Mouse (Mus musculus): ENCODE data around the gene Upk3b.
"Not testable (repeated sequence)": the region's sequence is repeated elsewhere in the genome, so short reads cannot be mapped to it uniquely, and the experiment has no call there.

Upk3b gene

DNA sequence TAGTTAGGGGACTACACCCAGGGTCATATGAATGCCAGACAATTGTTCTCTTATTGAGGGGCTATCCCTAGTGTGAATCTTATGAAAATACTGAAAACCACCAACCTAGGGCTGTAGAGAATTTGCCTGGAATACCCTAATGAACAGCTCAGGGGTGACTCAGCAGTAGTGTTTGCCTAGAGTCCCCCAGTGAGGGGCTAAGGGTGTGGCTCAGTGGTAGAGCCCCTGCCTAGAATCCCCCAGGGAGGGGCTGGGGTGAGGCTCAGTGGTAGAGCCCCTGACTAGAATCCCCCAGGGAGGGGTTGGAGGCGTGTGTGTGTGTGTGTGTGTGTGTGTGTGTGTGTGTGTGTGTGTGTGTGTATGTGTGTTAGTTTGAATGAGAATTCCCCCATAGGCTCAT, 1.6 kb upstream of the Upk3b start:
- DNase-seq = no peak

GRCm38 (mm10) chr5:136040210-136040609, 1.9 kb downstream of the Upk3b start:
- DNase-seq = no peak

- no peak for DNase-seq
Measured at GRCm38 (mm10) chr5:136041260-136041659, 3.0 kb downstream of the Upk3b start.

DNA sequence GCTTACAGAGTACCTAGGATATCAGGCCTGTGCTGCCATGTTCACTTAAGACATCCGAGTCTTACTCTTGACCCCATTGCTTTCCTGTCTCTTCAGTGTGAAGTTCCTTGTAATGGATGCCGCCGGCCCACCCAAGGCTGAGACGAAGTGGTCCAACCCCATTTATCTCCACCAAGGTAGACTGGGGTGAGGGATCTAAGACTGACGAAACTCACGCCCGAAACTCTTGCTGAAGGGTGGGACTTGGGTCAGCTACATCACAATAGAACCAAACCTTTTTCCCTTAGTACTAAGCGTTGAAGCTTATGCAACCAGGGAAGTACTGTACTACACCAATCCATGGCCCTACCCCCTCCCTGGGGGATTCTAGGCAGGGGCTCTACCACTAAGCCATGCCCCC, 3.4 kb downstream of the Upk3b start:
- DNase-seq = no peak

GRCm38 (mm10) chr5:136044865-136045264, 6.6 kb downstream of the Upk3b start:
- DNase-seq = peak; percentile 35

DNA sequence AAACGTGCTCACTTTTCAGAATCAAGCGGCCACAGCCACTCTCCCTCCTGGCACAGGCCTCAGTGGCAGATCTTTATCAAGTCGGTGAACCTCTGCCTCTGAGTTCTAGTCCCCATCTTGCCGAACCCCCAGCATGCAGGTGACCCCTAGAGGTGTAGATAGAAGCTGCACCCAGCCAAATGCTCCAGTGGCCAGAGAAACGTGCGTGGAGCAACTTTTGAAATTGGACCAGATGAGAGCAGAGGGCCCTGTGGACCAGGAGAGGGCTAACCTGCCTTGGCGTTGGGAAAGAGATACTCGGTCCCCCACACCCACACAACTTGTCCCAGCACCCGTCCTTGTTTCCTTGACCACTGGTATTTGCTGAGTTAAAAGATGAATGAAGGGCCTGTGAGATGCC, 7.1 kb downstream of the Upk3b start:
- DNase-seq = peak; percentile 55

DNA sequence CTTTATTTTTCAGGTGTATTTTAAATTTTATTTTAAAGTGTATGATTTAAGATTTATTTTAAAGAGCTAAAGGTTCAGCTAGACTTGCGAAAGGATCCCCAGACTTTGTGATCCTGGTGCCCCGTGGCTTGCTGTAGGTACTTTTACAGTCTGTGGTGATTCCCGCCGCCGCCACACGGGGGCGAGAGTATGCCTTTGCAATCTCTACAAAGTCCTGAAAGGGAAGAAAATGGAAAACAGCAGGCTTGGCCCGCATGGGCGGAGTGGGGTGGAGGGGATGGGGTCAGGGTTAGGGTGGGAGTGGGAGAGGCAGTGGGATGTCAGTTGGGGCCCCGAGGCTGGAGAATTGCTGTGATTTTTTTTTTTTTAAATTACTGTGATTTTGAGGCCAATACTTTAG, 7.7 kb downstream of the Upk3b start:
- DNase-seq = peak; percentile 89

GRCm38 (mm10) chr5:136048541-136048940, 10.2 kb downstream of the Upk3b start:
- DNase-seq = not testable (repeated sequence)

DNA sequence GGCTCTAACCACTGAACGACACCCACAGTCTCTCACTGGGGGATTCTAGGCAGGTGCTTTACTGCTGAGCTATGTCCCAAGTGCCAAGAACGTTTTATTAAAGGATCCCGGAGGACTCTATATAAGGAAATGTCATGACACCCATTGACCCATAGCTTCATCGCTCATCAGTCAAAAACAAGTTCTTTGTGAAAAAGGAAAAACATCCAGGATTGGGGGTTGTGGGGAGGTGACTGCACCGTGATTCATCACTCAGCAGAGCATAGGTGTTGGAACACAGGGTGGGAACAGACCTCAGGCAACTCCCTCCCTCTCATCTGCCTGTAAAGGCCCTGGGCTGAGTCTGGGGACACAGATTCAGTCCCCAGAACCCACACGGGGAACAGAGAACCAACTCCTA, 11.6 kb downstream of the Upk3b start:
- no peak for DNase-seq

GRCm38 (mm10) chr5:136051231-136052085, 13.2 kb downstream of the Upk3b start:
- no peak for DNase-seq

- no peak for DNase-seq
Measured at GRCm38 (mm10) chr5:136052861-136053655, 14.8 kb downstream of the Upk3b start.

- DNase-seq = no peak
Measured at GRCm38 (mm10) chr5:136054301-136055077, 16.2 kb downstream of the Upk3b start, which contains the start of gene Upk3bl. TSS of gene Upk3bl (plus strand) at chr5:136054492.

- no peak for DNase-seq
Measured at GRCm38 (mm10) chr5:136056062-136056461, 17.8 kb downstream of the Upk3b start.

GRCm38 (mm10) chr5:136057085-136057484, 18.8 kb downstream of the Upk3b start:
- DNase-seq = no peak

DNA sequence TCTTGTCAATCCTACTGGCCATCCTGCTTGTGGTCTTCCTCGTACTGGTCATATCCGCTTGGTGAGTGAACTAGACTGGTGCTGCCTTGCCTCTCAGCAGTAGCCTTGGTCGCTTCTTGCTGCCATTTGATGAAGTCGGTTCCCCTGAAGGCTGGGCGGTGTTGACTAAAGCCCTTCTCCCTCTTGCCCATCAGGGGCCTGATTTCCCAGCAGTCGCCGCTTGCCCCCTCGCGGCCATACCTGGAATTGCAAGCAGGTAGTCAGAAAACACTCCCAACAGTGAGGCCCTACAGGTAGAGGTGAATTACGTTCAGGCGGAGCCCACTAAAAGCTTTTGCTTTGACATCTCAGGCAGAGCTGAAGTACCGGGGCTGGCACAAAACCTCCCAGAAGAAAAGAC, 23.3 kb downstream of the Upk3b start:
- peak; percentile 83 for DNase-seq

DNA sequence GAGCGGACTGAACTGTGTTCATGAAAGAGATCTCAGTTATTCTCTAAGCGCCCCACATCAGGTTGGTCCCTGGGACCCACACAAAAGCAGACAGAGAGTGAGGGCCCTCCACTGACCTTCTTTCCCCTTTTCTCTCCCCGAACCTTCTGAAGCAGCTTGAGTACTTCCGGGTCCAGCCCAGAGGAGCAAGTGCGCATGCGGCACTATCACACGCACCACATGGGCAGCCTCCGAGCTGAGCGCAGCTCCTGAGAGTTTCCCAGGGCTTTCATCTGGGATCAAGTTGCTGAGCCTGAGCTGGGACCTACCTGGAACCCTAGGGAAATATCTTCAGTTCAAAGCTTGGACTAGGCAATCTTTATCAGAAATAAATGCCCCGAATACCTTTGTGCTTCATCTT, 25.6 kb downstream of the Upk3b start:
- no peak for DNase-seq

- DNase-seq = not testable (repeated sequence)
Measured at GRCm38 (mm10) chr5:136066404-136067148, 28.3 kb downstream of the Upk3b start.

GRCm38 (mm10) chr5:136069411-136069810, 31.1 kb downstream of the Upk3b start:
- DNase-seq = no peak

DNA sequence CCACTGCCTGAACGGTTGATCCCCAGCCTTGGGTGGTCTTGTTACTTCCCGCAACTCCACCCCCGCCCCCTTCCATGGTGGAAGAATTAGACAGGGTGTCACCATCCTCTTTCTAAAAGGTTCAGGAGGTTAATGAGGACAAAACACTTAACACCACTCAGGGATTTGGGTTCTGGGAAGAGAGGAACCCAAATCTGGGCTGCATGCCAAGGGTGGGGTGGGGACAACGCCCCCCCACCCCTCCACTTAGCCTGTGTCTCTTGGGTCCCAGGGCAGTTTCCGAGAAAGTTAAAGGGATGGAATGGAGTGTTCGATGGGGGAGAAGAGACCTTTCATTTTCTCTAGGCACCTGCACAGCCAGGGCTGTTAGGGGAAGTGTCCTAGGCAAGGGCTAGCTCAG, 34.8 kb downstream of the Upk3b start:
- no peak for DNase-seq

DNA sequence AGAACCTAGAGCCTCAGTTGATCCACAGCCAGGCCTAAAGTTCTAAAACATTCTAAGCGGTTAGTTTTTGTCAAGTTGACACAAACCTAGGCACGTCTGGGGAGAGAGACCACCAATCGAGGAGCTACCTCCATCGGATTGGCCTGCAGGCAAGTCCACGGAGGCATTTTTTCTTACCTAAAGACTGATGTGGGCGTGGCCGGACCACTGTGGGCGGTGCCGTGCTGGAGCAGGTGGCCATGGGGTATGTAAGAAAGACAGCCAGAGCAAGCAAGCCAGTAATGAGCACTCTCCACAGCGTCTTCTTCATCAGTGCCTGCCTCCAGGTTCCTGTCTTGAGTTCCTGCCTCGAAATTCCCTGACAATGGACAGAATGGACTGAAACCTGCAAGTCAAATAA, 35.2 kb downstream of the Upk3b start:
- no peak for DNase-seq

DNA sequence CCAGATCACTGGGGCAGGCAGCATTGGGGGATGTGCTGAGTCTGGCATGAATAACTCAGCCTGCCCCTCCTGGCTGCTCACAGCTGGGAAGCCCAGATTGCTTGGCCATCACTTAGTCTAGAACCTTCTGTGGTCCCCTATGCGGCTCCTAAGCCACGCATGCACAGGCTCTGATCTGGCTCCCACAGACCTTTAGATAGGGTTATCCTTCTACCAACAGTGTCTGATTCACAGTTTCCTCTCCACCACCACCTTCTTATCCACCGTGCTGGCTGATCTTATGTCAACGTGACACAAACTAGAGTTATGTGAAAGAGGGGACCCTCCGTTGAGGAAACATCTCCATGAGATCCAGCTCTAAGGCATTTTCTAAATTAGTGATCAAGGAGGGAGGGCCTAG, 36.8 kb downstream of the Upk3b start:
- no peak for DNase-seq

- no peak for DNase-seq
Measured at GRCm38 (mm10) chr5:136076284-136076683, 38.0 kb downstream of the Upk3b start.

All from thymus, postnatal 14 days (tissue).